Mouse (Mus musculus) olfactory bulb, adult 2 months (tissue): Measurements from ENCODE around the gene Cdk10.

Source experiments
- CTCF ChIP-seq: fragments of 200-500 bp; IDR thresholded peaks from 2 replicates; pipeline ENCODE4 v1.5.1; 2012; ENCODE audit warnings: low read depth, mild to moderate bottlenecking, low read length, moderate library complexity; ENCODE audit not compliant: insufficient read depth
- POLR2A ChIP-seq: fragments of 200-500 bp; IDR thresholded peaks from 2 replicates; pipeline ENCODE4 v1.6.1; 2012; ENCODE audit warnings: mild to moderate bottlenecking, low read depth, low read length, moderate library complexity; ENCODE audit not compliant: insufficient read depth

DNA sequence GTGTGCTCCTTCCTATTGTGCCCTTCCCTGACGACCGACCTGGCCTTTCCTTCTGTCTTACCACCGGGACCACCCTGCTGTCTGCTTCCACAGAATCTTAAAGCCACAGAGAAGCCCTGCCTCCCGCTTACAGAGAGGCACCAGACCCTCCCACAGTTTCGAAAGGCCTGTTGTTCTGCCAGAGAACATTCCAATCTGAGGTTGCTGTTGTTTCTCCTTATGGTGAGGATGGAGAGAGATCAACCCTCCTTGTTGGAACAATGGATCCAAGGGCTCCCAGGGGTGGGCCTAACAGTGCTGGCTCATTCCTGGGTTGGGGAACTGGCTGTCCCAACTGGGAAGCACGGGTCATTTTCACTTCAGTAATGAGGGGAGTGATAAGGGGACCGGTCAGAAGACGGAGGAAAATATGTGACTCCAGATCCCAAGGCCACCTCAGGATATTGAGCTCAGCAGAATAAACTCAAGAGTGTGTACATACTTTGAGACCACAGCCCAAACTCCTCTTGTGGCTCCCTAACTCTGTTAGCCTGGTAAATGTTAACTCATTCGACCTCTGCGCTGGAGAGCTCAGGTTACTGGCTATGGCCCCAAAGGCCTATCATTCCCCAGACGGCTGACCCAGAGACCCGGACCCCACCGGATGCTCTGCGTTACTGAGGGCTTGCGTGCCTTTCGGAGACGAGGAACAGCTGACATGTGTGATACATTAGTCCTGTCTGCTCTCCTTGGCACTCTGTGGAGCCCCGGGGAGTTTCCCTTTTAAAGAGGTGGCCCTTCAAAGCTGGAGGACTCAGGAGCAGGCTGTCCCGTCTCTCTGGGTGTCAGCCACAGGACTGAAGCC is 38.9 kb upstream of the Cdk10 start, which contains the start of gene Dpep1:
- TF ChIP-seq POLR2A: no peak
- TF ChIP-seq CTCF: no peak
